Mouse (Mus musculus): ENCODE data around the gene Polr3h.

DNA sequence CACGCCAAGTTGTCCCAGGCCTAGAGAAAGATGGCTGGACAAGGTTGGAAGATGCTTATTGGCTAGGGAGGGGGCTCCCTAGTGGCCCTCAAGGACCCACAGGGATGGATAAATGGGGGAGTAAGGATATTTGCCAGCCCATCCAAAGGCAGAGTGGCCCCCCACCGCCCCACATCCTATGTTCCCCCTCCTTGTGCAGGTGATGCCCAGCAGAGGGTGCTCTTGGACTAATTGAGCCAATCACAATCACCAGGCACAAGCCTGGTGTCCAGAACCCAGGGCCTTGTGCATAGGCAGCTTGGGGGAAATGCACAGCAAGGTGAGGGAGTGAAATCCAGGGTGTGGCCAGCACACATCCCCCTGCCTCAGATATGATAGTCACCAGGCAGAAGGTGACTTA lies 12.2 kb upstream of the Polr3h start:
- no peak for TF ChIP-seq GATA1 (IDR thresholded peaks at IDR 0.05; ENCODE audit: borderline replicate concordance, low read length)
- TF ChIP-seq FLI1 (IDR thresholded peaks at IDR 0.05; ENCODE audit: low read length): no peak

Measured in megakaryocyte, embryonic 14.5 days (primary cell).